Mouse (Mus musculus) thymus, postnatal 36 days (tissue): Measurements from ENCODE around the gene D5Ertd577e.
"Not testable (repeated sequence)": the region's sequence is repeated elsewhere in the genome, so short reads cannot be mapped to it uniquely, and the experiment has no call there.

ENCODE experiments used
- DNase-seq, 2 experiments: peaks; one replicate each; pipeline ENCODE4 v3.0.0; 2022; ENCODE audit warnings: mixed read lengths in 2 of 2

The D5Ertd577e gene

DNA sequence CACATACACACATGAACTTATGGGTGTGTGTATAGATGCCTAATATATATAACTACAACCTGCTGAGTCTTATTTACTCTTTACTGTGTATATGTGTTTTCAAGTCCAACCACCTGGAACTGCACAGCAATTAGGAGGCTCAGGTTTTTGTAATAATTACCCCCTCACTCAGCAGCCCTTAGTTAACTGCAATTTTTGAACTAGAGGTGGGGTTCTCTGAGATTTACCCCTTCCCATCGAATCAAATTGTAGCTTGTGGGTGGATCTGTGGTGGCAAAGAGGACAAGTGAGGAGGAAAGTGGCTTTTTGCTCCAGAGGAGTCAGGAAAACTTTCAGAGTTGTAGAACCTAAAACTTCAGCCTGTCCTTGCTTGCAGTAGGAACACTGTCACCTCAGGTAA, at the start of gene D5Ertd577e:
TSS of gene D5Ertd577e (plus strand) at position 301 of the 400 bp plus-strand sequence.
- not testable (repeated sequence) for DNase-seq

DNA sequence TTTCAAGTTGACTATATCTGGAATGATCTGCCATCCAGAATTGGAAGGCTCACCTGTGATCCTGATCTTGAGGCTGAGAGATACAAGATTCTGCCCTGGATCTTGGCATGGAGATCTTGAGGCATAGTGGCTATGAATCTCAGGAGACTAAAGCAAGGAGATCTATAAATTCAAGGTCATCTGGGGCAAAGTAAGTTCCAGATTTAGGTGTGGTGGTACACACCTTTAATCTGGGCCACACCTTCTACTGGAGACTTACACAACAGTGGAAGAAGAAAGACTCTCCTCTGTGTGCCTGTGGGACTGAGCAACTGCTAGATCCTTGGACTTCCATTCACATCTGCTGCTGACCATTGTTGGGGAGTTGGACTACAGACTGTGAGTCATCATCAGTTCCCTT, 53.9 kb downstream of the D5Ertd577e start, which contains the start of gene Gm3286:
TSS of gene Gm3286 (plus strand) at position 301 of the 400 bp plus-strand sequence.
- DNase-seq: not testable (repeated sequence)
